Mouse (Mus musculus) large intestine, adult 2 months (tissue): ENCODE data around the gene Fam69b. TPM values are rescaled to one million over a fixed set of nuclear protein-coding genes. Genes with fewer than 3 reads are reported as not detected.

Experiments
- DNase-seq: peaks from one replicate; pipeline ENCODE4 v3.0.0-alpha.2; 2012; ENCODE audit warnings: low read depth, low spot score
- WGBS: fragments of 180-500 bp; shearing (Covaris S2); methylation state at CpG from one replicate; pipeline ENCODE4 v1.1.7; 2018; 5-methylcytosine and 5-hydroxymethylcytosine counted together
- polyA plus RNA-seq: library from polyadenylated mRNA; depleted of rRNA; stranded (reverse); fragments of >200 nt; gene quantifications from 2 replicates; pipeline ENCODE4 v1.2.3, GENCODE M21; 2012; rRNA removed

Gene Fam69b
- polyA plus RNA-seq, result 5.0 and 6.3 TPM in 2 replicates

DNA sequence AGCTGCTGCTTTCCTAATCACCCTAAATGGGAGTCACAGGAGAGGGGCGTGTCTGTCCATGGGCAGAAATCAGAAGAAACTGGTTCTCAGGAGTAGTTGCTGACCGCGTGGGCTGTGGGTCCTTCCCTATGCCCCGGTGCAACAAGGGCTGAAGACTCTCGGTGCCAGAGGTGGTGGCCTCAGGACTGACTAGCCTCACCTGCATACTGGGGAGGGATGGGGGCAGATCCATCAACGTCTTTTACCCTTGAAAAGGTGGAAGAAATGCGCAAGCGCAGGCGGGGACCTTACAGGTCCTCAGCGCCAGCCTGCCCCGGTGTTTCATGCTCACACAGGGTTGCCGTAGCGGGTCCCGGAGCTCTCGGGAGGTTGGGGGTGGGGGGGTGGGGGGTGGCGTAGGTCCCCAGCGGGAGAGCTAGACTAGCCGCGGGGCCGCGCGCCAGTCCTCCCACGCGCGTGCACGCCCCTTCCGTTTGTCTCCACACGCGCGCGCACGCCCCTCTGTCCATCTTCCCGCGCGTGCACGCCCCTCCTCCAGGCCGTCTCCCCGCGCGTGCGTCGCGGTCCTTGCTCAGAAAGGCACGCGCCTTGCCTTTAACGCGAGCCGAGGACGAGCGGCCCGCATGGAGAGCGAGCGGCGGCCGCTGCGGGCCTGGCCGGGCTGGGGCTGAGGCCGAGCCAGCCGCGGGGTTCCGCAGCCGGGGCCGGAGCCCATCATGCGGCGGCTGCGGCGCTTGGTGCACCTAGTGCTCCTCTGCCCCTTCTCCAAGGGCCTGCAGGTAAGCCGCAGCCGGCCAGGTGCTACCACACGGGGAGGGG lies at the start of gene Fam69b:
Gene Fam69b (plus strand): TSS at position 537 of the 819 bp plus-strand sequence.
- 1% methylated on average over 70 of the region's 70 CpGs for WGBS
- DNase-seq, result no peak

DNA sequence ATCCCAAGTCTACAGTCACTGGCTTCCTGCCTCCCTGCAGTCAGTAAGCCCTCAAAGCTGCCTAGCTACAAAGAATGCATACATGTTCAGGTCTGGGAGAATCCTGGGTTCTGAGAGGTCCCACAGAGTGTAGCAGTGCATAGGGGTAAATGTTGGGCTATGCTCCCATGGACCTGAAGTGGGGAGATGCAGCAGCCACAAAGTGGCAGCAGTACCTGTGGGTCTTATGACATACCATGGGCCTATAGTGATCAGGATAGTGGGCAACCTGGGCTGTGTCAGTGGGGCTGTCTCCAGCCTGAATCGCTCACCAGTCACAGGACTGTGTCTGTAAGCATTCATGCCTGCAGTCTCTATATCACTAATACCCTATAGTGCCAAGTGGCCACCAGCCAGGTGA lies 48.5 kb upstream of the Fam69b start, which contains the start of gene Egfl7:
Gene Egfl7 (plus strand): TSS at position 301 of the 400 bp plus-strand sequence.
- DNase-seq, result no peak
- 90% methylated on average over 1 of the region's 1 CpGs for WGBS

DNA sequence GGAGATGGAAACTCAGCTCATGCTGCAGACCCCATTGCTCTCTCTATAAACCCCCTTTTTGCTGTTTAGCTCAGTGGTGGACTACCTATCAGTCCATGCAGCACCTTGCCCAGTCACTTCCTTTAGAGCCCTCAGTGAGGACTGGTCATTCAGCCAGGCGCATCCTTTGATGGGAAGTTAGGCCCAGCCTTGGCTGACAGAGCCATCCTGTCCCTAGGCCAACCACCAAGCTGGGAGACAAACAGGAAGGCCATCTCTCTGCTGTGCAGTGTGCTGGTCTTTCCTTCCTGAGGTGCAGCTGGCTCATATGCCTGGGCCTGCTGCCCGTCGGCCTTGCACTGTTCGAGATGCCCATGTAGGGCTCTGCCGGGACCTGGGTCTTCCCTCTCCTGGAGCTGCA lies 47.5 kb upstream of the Fam69b start:
- no peak for DNase-seq
- WGBS, result 84% methylated on average over 5 of the region's 5 CpGs

DNA sequence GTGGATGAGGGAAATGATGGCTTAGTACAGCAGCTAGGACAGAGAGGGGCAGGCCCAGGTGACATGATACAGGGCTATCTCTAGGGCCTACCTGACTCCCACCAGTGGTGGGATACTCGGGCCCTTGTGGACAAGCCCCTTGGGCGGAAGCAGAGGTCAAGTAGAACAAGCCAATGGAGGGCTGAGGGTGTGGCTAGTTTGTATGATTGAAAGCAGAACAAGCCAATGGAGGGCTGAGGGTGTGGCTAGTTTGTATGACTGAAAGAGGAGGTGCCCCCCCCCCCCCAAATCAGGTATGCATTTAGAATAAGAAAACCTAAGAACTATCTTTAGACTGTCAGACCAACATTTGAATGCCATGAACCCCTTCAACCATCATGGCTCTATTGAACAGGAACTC lies 46.1 kb upstream of the Fam69b start:
- no peak for DNase-seq
- 56% methylated on average over 2 of the region's 2 CpGs for WGBS

DNA sequence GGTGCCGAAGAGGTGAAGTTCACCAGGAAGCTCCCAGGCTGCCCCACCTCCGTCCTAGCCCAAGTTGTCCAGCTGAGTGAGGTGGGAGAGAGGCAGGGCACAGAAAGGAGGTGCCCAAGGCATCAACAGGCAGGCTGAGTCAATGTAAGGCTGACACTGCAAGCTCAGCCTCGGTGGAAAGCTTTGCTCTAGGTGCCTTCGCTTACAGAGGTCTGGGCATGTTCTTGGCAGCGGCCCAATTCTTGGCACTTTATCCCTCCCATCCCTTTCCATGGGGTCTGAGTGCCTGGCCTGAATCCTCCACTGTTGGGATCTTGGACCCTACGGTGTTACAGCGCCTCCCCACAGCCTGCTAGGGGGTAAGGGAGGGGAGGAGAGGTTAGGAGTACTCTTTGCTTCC lies 45.5 kb upstream of the Fam69b start:
- DNase-seq, result no peak
- WGBS, result 71% methylated on average over 7 of the region's 7 CpGs

DNA sequence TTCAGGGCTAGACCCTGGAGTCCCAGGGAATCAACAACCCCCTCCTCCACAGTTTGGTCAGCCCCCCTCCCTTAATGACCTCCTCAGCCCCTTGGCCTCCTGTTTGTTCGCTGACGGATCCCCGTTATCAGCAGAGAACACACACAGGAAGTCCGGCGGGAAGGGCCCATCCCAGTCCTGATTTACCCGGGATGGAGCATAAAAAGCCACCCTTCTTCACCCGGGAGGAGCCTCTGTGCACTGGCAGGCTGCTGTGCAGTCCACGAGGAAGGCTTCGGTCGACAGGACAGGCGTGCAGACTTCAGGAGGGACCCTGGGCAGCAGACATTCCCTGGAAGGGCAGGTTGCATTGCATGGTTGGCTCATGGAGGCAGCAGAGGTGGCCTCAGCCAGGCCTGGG lies 44.6 kb upstream of the Fam69b start:
- 48% methylated on average over 11 of the region's 11 CpGs for WGBS

DNA sequence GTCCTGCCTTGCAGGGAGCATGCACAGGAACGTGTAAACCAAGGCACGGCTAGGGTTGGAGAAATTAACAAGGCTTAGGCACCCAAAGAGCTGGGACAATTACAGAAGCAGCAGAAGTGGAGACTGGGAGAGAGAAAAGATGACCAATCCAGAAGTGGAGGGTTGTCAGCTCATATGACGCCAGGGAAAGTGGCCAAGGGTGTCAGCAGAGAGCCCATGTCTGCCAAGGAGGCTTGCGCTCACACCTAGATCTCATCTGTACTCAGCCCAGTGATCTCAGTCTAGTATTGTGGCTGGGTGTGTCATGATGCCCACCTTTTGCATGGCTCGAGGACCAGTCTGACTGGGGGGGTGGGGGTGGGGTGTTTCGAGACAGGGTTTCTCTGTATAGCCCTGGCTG lies 42.5 kb upstream of the Fam69b start:
- DNase-seq, result no peak
- WGBS, result 40% methylated on average over 6 of the region's 6 CpGs

More for the DNA sequence above, 44.6 kb upstream of the Fam69b start:
- no peak for DNase-seq

DNA sequence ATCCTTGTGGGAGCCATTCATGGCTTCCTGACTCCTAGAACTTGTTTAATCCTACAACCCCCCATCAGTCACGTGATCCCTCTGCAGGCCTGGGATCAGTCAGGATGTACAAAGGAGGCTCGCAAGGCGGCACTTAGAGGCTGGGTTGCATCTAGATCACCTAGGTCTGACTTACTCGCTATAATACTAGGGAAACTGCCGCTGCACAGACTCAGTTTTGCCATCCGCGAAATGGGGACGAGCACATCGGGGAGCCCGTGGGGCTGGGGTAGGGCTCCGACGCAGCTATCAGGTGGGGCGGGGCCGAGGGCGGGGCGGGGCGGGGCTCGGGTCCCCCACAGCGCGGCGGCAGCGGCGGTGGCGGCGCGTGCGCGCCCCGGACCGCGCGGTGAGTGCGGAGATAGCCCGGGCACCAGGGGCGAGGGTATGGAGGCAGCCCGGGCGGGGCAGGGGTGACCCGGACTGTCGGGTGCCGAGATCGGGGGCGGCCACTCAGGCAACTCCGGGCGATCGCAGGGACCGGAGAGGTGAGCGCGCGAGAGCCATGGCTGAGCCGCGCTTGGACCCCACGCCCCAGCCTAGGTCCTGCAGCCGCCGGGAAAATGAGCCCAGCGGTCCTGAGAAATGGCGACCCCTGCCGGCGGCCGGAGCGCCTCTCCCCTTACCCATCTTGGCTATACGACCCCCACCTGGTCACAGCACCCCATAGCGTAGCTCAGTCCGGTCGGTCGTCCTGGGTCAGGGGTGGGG lies 41.8 kb upstream of the Fam69b start, which contains the start of gene Gm20532:
Gene Gm20532 (plus strand): TSS at position 346 of the 750 bp plus-strand sequence.
- WGBS, result 2% methylated on average over 65 of the region's 65 CpGs
- DNase-seq, result no peak

DNA sequence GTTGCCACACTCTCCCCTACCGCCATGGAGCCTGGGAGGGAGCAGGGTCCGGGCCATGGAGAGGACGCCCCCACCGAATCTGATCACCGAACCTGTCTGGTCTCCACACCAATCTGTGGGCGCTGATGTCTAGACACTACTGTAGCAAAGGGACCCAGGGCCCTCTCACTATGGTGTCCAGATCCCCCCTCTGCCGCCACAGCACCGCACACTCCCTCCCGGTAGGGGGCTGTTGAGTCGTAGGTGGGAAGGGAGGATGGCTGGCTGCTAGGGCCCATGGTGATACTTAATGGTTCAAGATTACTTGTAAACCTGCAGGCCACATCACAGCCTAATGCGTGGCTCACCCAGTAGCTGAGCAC lies 41.2 kb upstream of the Fam69b start:
- 14% methylated on average over 11 of the region's 11 CpGs for WGBS
- no peak for DNase-seq

DNA sequence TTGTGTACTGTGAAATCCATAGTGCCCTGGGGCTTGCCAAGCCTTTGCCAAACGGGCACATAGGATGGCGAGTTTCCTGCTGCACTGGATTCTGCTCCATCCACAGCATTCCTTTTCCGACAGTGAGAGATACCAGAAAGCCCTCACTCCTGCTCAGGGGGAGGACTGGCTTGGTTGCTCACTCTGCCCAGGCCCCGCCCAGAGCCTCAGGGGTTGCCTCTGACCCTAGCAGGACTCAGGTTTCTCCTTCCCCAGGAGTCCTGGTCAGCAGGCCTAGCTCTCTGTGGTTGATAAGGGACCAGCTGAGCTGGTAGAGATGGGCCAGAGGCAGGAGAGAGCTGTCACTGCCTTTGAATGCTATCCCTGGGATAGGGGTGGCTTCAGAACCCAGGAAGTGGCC lies 39.7 kb upstream of the Fam69b start:
- 59% methylated on average over 4 of the region's 4 CpGs for WGBS
- DNase-seq, result no peak

DNA sequence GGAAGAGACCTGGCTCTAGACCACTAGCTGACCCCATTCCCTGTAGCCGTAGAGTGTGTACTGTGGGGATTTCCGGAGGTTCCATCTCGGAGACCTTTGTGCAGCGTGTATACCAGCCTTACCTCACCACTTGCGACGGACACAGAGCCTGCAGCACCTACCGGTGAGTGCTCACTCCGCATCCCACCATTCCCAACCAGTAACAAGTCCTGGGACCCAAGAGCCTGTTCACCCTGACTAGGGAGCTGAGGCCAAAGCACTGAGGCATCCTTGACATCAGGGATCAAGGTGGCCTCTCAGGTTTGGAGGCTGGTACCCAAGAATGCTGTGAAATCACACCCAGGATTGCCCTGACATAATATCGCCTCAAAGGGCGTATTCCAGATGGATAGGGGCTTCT lies 39.0 kb upstream of the Fam69b start:
- WGBS, result 83% methylated on average over 10 of the region's 10 CpGs
- no peak for DNase-seq

DNA sequence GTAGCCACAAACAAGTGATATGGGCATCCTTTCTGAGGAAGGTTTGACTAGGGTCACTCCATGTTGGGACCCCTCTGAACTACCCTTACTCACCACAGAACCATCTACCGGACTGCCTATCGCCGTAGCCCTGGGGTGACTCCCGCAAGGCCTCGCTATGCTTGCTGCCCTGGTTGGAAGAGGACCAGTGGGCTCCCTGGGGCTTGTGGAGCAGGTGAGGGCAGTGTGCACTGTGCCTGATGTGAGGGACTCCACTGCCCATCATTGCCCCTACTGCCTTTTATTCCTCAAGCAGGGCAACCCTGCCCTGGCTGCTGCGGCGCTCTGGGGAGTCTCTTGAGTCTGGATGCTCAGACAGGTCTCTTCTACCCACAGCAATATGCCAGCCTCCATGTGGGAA lies 38.0 kb upstream of the Fam69b start:
- DNase-seq, result no peak
- WGBS, result 94% methylated on average over 7 of the region's 7 CpGs

DNA sequence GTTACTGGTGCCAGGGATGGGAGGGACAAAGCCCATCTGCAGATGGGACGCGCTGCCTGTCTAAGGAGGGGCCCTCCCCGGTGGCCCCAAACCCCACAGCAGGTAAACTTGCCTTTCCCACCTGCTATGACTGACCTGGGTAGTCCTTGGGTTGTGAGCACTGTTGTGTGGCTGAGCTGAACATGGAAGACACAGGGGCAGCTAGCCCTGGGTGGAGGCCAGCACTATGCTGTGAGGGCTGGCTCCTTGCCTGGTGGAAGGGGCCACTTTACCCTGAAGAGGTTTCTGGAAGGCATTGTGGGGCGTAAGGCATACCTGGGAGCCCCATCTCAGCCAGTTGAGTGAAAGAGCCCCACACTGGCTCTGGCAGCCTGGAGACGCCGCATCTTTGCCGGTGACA lies 37.3 kb upstream of the Fam69b start:
- DNase-seq, result no peak
- WGBS, result 67% methylated on average over 7 of the region's 7 CpGs

DNA sequence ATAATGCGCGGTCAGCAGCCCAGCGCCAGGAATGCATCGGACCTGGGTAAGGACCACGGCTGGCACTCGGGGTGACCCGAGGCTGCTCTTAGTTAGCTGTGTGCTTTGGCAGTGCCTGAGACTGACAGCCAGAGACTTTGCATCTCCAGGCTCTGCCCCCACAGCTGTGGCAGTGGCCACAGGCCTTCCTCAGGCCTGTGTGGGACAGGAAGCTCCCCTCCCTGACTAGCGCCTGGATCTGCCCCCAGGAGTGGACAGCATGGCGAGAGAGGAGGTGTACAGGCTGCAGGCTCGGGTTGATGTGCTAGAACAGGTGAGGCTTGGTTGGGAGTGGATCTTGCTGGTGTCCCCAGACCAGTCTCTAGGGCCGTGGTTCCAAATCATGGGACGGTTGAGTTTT lies 36.8 kb upstream of the Fam69b start:
- DNase-seq, result no peak
- 78% methylated on average over 12 of the region's 12 CpGs for WGBS

DNA sequence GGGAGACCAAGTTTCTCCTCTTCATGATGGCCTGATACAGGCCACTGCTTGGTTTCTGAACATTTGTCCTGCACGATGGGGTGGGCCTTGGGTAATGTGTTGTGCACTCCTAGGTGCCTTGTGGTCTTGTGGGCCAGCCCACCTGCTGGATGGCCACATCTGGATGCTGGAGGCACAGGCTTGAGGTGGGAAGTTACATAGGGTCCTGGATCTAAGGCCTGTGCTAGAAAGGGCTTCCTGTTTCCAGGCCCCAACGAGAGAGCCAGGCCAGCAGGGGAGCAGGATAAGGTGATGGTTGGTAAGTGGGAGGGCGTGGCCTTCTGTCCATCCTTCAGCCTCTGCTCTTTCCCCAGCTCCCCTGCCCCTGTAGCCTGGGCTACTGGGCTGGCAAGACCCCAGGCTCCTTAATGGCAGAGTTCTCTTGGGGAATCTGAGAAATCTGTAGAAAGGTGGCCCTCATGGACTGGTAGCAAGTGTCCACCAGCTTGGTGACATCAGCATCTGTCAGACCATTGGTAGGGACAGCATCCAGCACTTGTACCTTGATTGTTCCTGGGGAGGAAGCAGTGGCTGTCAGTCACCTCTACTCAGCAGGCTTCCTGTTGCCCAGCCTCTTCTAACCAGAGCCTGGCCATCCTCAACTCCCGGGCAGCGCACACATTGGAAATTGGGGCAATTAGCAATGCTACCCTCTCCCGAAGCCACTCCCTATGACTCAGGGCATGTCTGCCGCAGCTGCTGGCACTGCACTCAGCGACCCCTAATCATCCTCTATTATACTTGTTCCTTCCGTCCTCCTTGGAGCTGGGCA lies 34.8 kb upstream of the Fam69b start:
- 52% methylated on average over 9 of the region's 9 CpGs for WGBS
- no peak for DNase-seq

DNA sequence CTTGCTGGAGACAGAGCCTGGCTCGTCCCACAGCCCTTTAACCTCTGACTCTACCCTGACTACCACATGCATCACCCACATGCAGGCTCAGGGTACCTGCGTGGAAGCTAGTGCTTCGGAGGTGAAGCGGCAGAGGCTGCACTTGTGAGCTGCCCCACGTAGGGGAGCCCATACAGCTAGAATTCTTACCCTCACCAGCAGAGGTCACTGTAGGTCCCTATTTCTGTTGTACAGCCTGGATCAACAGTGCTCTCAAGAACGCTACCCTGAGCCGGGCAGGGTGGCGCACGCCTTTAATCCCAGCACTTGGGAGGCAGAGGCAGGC lies 34.3 kb upstream of the Fam69b start:
- WGBS, result 32% methylated on average over 9 of the region's 9 CpGs
- no peak for DNase-seq

DNA sequence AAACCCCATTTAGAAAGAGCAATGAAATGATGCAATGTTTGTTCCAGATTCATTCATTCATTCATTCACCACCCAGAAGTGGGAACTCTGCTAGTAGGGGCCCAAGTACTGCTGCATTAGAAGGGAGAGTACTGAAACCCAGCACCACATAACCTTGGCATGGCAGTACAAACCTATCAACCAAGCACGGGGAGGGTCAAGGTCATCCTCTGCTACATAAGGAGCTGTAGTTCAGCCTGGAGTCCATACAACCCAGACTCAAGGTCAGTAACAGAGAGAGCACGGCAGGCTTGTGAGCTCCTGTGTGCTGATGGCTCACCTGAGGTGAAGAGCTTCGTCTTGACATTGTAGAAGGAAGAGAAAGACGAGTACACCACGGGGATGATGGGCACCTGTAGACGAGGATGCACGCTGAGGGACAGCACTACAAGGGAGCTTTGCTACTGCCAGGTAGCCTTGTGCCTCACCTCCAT lies 33.8 kb upstream of the Fam69b start:
- WGBS, result 64% methylated on average over 7 of the region's 7 CpGs
- no peak for DNase-seq

DNA sequence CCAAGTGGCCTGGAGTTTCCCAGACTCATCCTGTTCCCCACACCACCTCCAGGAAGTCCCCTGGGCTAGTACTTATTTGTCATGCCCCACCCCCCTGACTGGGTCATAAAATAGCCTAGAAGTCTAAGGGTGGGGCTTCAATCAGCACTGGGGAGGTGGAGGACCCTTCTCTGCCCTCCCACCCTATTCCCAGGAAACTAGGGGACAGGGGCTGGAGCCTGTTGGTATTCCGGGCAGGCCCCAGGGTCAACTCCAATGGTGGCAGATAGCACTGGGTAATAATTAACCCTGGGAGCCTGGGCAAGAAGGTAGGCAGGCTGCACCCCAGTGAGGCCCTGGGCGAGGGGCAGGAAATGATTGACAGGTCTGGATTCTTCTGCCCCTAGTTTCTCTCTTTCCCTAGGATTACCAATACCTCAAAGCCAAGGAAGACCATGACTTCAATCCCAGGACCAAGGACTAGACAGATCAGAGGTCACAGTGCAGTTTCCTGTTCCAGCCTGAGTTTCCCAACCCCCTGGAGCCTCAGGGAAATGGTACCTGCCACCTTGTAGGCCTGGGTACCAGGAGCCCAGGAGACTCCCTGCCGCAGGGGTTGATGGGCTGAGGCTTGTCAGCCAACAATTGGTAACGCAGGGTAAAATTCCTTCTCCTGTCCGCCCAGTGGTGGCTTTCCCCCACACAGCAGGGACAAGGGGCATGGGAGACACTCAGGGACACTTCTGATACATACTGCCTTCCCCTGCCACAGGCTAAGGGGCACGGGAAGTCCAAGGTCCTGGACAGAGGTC lies 33.1 kb upstream of the Fam69b start:
- WGBS, result 36% methylated on average over 6 of the region's 6 CpGs
- DNase-seq, result no peak

DNA sequence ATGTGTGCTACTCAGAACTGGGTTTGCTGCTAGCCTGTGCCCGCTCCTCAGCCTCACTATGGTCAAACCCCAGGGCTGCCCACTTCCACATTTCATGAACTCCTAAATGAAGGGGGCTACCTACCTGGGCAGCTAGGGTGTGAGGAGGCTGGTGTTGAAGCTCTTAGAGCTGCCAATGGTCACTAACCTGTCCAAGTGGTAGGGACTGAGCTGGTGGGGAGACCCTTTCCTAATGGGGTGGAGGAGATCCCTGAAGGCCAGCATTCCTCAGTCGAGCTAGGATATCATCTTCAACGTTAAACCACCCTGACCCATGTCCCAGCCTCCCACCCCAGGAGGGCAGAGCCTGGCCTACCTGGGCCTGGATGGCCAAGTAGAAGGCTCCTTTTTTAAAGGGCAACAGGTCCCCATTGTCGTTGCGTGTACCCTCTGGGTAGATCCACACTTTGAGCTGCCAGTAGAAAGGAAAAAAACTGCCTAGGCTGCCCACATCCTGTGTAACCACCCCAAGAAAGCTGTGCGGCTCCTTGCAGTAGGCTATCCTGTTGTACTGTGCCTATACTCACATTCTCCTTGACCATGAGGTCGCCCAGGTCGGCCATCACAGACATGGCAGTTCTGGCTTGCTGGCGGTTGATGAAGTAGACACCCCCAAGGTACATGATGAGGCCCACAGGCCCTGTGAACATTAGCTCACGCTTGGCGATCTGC lies 32.4 kb upstream of the Fam69b start:
- WGBS, result 81% methylated on average over 11 of the region's 11 CpGs
- no peak for DNase-seq
